Mouse (Mus musculus) embryonic fibroblast, embryonic 13.5 days (primary cell): ENCODE results near the gene Pigv.

Experiments
- CTCF ChIP-seq: IDR thresholded peaks from 2 replicates; pipeline ENCODE4 v1.5.1; 2011; ENCODE audit warnings: mild to moderate bottlenecking, control low read depth, low read length, moderate library complexity, borderline replicate concordance; ENCODE audit not compliant: insufficient read depth
- POLR2A ChIP-seq: IDR thresholded peaks from 2 replicates; pipeline ENCODE4 v1.6.1; 2011; ENCODE audit warnings: low read depth, mild to moderate bottlenecking, control low read depth, low read length, moderate library complexity

GRCm38 (mm10) chr4:133671184-133671880, 1.1 kb downstream of the Pigv start:
- TF ChIP-seq POLR2A (no peak), CTCF (peak; percentile 31; the same call in 1 of the 2 replicates)
